Mouse (Mus musculus): ENCODE measurements around the gene Psapl1. TPM values are rescaled to one million over a fixed set of nuclear protein-coding genes. Genes with fewer than 3 reads are reported as not detected.

The Psapl1 gene
- total and polyA plus RNA-seq, 3 experiments: not detected

- no peak for DNase-seq (ENCODE audit: low read depth, low spot score)
- no peaks in the 10 kb centered on the region for H3K27me3 ChIP-seq (ENCODE audit: control insufficient read depth in 1 of 2, insufficient read depth in 2 of 2, low read length in 2 of 2)
- H3K27ac ChIP-seq (ENCODE audit: control insufficient read depth, low read depth, low read length): no peak overlapping the region
- no peaks in the 10 kb centered on the region; the same call in 1 of the 2 replicates for H3K9me3 ChIP-seq (replicated peaks; ENCODE audit: insufficient read depth, low read length)
- H3K4me1 ChIP-seq (ENCODE audit: control insufficient read depth in 1 of 2, insufficient read depth in 2 of 2, low read length in 2 of 2): no peaks in the 10 kb centered on the region
- no peaks in the 10 kb centered on the region for H3K36me3 ChIP-seq (ENCODE audit: control insufficient read depth in 1 of 2, insufficient read depth in 2 of 2, low read length in 2 of 2)
- H3K79me2 ChIP-seq (ENCODE audit: control insufficient read depth, insufficient read depth, low read length, poor library complexity): no peaks in the 10 kb centered on the region
- H3K4me3 ChIP-seq (ENCODE audit: control insufficient read depth in 1 of 2, insufficient read depth in 1 of 2, low read depth in 2 of 2, low read length in 2 of 2): no peak overlapping the region
- no peak overlapping the region for H3K9ac ChIP-seq (ENCODE audit: control insufficient read depth, low read depth, low read length, poor library complexity, severe bottlenecking)
- TF ChIP-seq ZMIZ1 (IDR thresholded peaks at IDR 0.05; ENCODE audit: low read depth, low read length) (no peak), TBP (IDR thresholded peaks at IDR 0.05; ENCODE audit: low read depth, low read length) (no peak), SIN3A (IDR thresholded peaks at IDR 0.05; ENCODE audit: low read length) (no peak), ZNF384 (IDR thresholded peaks at IDR 0.05; ENCODE audit: low read depth, low read length) (no peak), BHLHE40 (IDR thresholded peaks at IDR 0.05; ENCODE audit: borderline replicate concordance, low read depth, low read length) (no peak), USF1 (IDR thresholded peaks at IDR 0.05; ENCODE audit: low read depth, low read length) (no peak), MEF2A (IDR thresholded peaks at IDR 0.05; ENCODE audit: extremely low read depth, insufficient replicate concordance, low read depth, low read length, poor library complexity, severe bottlenecking) (no peak), MAZ (IDR thresholded peaks at IDR 0.05; ENCODE audit: low read depth, low read length) (no peak), NELFE (IDR thresholded peaks at IDR 0.05; ENCODE audit: low read depth, low read length) (no peak), MAX (IDR thresholded peaks at IDR 0.05; ENCODE audit: low read length) (no peak), EP300 (IDR thresholded peaks at IDR 0.05; ENCODE audit: low read depth in 1 of 2, low read length in 2 of 2) (no peak), CTCF (IDR thresholded peaks at IDR 0.05 in 2 of 3, conservative IDR thresholded peaks at IDR 0.05 in 1 of 3; ENCODE audit: control insufficient read depth in 1 of 3, insufficient read depth in 1 of 3, low read depth in 2 of 3, low read length in 3 of 3, poor library complexity in 1 of 3, severe bottlenecking in 1 of 3) (no peak), USF2 (IDR thresholded peaks at IDR 0.05; ENCODE audit: borderline replicate concordance in 1 of 2, insufficient read depth in 1 of 2, low read depth in 1 of 2, low read length in 2 of 2) (no peak), NRF1 (IDR thresholded peaks at IDR 0.05; ENCODE audit: insufficient read depth, low read depth, low read length, poor library complexity, severe bottlenecking) (no peak), MYC (IDR thresholded peaks at IDR 0.05; ENCODE audit: low read depth, low read length) (no peak)
These were observed 37.3 kb upstream of the Psapl1 start for GRCm38 (mm10) chr5:36166346-36167013.

- TF ChIP-seq USF2 (IDR thresholded peaks at IDR 0.05; ENCODE audit: borderline replicate concordance in 1 of 2, insufficient read depth in 1 of 2, low read depth in 1 of 2, low read length in 2 of 2) (no peak), MXI1 (IDR thresholded peaks at IDR 0.05; ENCODE audit: low read depth, low read length) (no peak), MYC (IDR thresholded peaks at IDR 0.05; ENCODE audit: low read depth, low read length) (no peak), HCFC1 (IDR thresholded peaks at IDR 0.05; ENCODE audit: low read depth, low read length) (no peak), GATA1 (IDR thresholded peaks at IDR 0.05; ENCODE audit: low read depth, low read length) (no peak), CHD1 (IDR thresholded peaks at IDR 0.05; ENCODE audit: low read depth, low read length) (no peak), ETS1 (IDR thresholded peaks at IDR 0.05; ENCODE audit: low read depth, low read length) (no peak), UBTF (IDR thresholded peaks at IDR 0.05; ENCODE audit: borderline replicate concordance, insufficient read depth, low read depth, low read length) (no peak), CHD2 (IDR thresholded peaks at IDR 0.05; ENCODE audit: low read length) (no peak), POLR2AphosphoS2 (IDR thresholded peaks at IDR 0.05; ENCODE audit: low read length) (no peak), ZC3H11A (IDR thresholded peaks at IDR 0.05; ENCODE audit: low read depth, low read length) (no peak), RAD21 (IDR thresholded peaks at IDR 0.05; ENCODE audit: low read depth, low read length) (no peak)
- Histone ChIP-seq H3K9me3 (replicated peaks; ENCODE audit: insufficient read depth, low read length) (no peaks in the 10 kb centered on the region; the same call in 1 of the 2 replicates), H3K79me2 (ENCODE audit: control insufficient read depth, insufficient read depth, low read length, poor library complexity) (no peaks in the 10 kb centered on the region), H3K4me1 (ENCODE audit: control insufficient read depth in 1 of 2, insufficient read depth in 2 of 2, low read length in 2 of 2) (no peaks in the 10 kb centered on the region), H3K27me3 (ENCODE audit: control insufficient read depth in 1 of 2, insufficient read depth in 2 of 2, low read length in 2 of 2) (no peaks in the 10 kb centered on the region), H3K36me3 (ENCODE audit: control insufficient read depth in 1 of 2, insufficient read depth in 2 of 2, low read length in 2 of 2) (no peaks in the 10 kb centered on the region), H3K27ac (ENCODE audit: control insufficient read depth, low read depth, low read length) (no peak overlapping the region), H3K4me3 (ENCODE audit: control insufficient read depth in 1 of 2, insufficient read depth in 1 of 2, low read depth in 2 of 2, low read length in 2 of 2) (no peak overlapping the region), H3K9ac (ENCODE audit: control insufficient read depth, low read depth, low read length, poor library complexity, severe bottlenecking) (no peak overlapping the region)
- no peak for DNase-seq (ENCODE audit: low read depth, low spot score)
These were observed 34.7 kb upstream of the Psapl1 start for GRCm38 (mm10) chr5:36168963-36169650.
